Mouse (Mus musculus) kidney, embryonic 16.5 days (tissue): ENCODE data around the gene Ppard. TPM values are rescaled to one million over a fixed set of nuclear protein-coding genes. Genes with fewer than 3 reads are reported as not detected.

Experiments used
- ATAC-seq: fragments of 200-750 bp; cut with Nextera tagmentation; 2 replicates; pipeline ENCODE4 v1.8.0; 2017; ENCODE audit warnings: moderate TSS enrichment; ENCODE audit not compliant: low FRiP score, low TSS enrichment
- H3K27ac ChIP-seq: fragments of 300-500 bp; sonication (generic); 2 replicates; pipeline ENCODE4 v1.5.1; 2014; ENCODE audit warnings: low read length
- H3K27me3 ChIP-seq: fragments of 300-500 bp; sonication (generic); 2 replicates; pipeline ENCODE4 v1.6.1; 2014; ENCODE audit warnings: low read length, control low read depth, mixed read lengths; ENCODE audit not compliant: insufficient read depth
- H3K36me3 ChIP-seq: fragments of 300-500 bp; sonication (generic); 2 replicates; pipeline ENCODE4 v1.6.1; 2014; ENCODE audit warnings: low read length, control low read depth, mixed read lengths; ENCODE audit not compliant: insufficient read depth
- H3K4me1 ChIP-seq: fragments of 300-500 bp; sonication (generic); 2 replicates; pipeline ENCODE4 v1.6.1; 2014; ENCODE audit warnings: low read length, control low read depth, mixed read lengths; ENCODE audit not compliant: insufficient read depth
- H3K4me2 ChIP-seq: fragments of 300-500 bp; sonication (generic); replicated peaks from 2 replicates; pipeline ENCODE4 v1.6.1; 2014; ENCODE audit warnings: low read depth, low read length
- H3K4me3 ChIP-seq: fragments of 300-500 bp; sonication (generic); 2 replicates; pipeline ENCODE4 v1.5.1; 2014; ENCODE audit warnings: mild to moderate bottlenecking, low read length
- H3K9ac ChIP-seq: fragments of 300-500 bp; sonication (generic); replicated peaks from 2 replicates; pipeline ENCODE4 v1.6.1; 2014; ENCODE audit warnings: low read length
- H3K9me3 ChIP-seq: fragments of 300-500 bp; sonication (generic); 2 replicates; pipeline ENCODE4 v1.6.1; 2016; ENCODE audit warnings: low read length, control low read depth
- WGBS: fragments of 180-500 bp; shearing (Covaris S2); extraction: QIAGEN DNeasy Blood & Tissue Kit; methylation state at CpG from one replicate; pipeline ENCODE4 v1.1.7; 2014; 5-methylcytosine and 5-hydroxymethylcytosine counted together
- polyA plus RNA-seq: library from polyadenylated mRNA; unstranded; fragments of >200 nt; fragmentation: Nextera tagmentation; extraction: Ambion mirVana; gene quantifications from 2 replicates; pipeline ENCODE4 v1.2.1, GENCODE M21; 2015

Gene Ppard
- polyA plus RNA-seq, 1 experiment from 2014 or later, result 2.2 TPM

DNA sequence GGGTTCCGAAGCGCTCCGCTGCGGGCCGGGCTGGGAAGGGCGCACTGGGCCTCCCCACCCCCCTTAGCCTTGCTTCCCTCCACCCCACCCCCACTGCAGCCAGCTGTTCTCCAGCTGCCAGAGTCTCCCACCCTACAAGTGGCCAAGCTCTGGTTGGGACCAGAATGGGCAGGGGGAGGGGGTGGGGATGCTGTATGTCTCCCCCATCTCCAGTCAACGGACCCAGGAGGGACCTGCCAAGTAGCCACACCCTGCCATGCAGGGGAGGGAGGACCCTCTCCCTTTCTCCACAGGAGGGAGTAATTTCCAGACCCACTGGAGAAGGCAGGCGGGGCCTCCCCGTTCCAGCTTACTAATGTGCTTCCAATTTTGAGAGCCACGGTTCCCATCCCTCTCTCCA, 113.4 kb downstream of the Ppard start:
- peak overlapping the region; percentile 57 for H3K9ac ChIP-seq
- H3K4me3 ChIP-seq, result peak overlapping the region; percentile 24
- peak overlapping the region; percentile 93 for H3K27ac ChIP-seq
- no peaks in the 10 kb centered on the region; the same call in 1 of the 2 replicates for H3K27me3 ChIP-seq
- no peaks in the 10 kb centered on the region for H3K36me3 ChIP-seq
- H3K9me3 ChIP-seq, result no peaks in the 10 kb centered on the region
- ATAC-seq, result 0 out of 2 replicates have a peak, but pooled peaks have one; percentile 3
- WGBS, result 16% methylated on average over 10 of the region's 10 CpGs
- peak overlapping the region; percentile 44 for H3K4me2 ChIP-seq
- H3K4me1 ChIP-seq, result peaks cover 84% of the 10 kb centered on the region

DNA sequence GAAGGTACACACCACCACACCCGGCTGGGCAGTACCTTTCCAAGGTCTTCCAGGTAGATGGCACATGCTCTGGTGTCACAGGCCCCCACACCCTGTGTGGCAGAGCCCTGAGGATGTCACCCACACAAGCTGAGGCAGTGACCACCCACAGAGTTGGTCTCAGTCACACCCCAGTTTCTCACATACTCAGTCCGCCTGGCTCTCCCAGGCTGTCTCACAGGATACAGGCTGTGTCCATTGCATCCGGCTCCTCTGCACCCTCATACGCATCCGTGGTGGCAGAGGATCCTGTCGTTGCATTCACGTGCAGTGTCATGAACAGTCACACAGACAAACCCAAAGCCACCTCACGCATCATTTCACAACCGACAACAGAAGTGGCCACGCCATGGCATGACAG, 114.8 kb downstream of the Ppard start:
- peaks cover 81% of the 10 kb centered on the region for H3K4me1 ChIP-seq
- H3K36me3 ChIP-seq, result no peaks in the 10 kb centered on the region
- H3K9ac ChIP-seq, result no peak overlapping the region
- no peak for ATAC-seq
- WGBS, result 56% methylated on average over 10 of the region's 10 CpGs
- H3K4me3 ChIP-seq, result no peak overlapping the region
- H3K9me3 ChIP-seq, result no peaks in the 10 kb centered on the region
- peak overlapping the region; percentile 96; the same call in 1 of the 2 replicates for H3K4me2 ChIP-seq
- H3K27me3 ChIP-seq, result no peaks in the 10 kb centered on the region; the same call in 1 of the 2 replicates
- no peak overlapping the region for H3K27ac ChIP-seq

DNA sequence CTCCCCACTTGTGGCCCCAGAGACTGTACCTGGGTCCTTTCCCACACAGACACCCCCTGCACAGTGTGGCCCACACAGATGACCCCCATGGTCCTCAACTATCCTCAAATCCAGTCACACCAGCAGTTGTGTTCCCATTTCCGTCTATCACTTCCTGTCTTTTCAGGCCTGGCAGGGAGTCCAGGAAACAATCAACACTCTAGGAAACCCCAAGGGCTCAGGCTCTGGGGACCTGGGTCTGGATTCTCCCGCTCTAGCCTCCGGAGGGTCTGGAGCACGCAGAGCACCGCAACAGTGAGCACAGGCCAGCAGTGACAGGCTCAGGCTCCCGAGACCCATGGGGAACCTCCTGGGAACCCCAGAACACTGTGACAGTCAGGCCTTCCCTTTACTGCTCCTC, 115.7 kb downstream of the Ppard start:
- Histone ChIP-seq H3K36me3 (no peaks in the 10 kb centered on the region), H3K4me3 (peak overlapping the region; percentile 88), H3K27ac (peak overlapping the region; percentile 43; the same call in 1 of the 2 replicates), H3K4me2 (peak overlapping the region; percentile 96), H3K9ac (peak overlapping the region; percentile 94), H3K4me1 (peaks cover 75% of the 10 kb centered on the region), H3K9me3 (no peaks in the 10 kb centered on the region), H3K27me3 (no peaks in the 10 kb centered on the region; the same call in 1 of the 2 replicates)
- 50% methylated on average over 6 of the region's 6 CpGs for WGBS
- ATAC-seq, result no peak

DNA sequence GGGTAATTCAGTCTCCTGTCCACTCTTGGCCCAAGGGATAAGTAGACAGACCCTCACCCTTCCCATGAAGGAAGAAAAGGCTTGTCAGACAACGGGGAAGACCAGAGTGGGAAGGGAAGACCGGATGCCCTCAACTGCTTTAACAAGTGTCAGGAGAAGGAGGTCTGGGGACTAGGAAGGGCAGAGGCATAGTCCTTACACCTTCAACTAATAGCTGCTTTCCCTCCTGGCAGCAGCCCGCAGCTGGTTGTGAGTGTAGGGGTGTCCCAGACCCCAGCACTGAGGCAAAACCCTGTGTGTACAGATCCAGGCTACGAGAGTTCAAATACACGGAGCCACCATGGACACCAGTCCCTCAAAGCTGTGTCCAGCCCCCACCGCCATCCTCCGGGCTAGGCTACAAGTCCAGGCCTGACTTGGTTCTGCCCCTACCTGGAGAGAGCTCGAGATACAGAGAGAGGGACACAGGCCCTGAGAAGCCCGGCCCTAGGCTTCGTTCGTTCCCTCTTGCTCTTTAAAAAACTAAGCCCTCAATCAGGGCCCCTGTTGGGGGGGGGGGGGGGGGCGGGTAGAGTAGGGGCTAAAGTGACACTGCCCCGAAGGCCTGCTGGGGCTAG, 116.9 kb downstream of the Ppard start:
- no peaks in the 10 kb centered on the region for H3K36me3 ChIP-seq
- H3K27ac ChIP-seq, result peak overlapping the region; percentile 99
- no peaks in the 10 kb centered on the region; the same call in 1 of the 2 replicates for H3K27me3 ChIP-seq
- H3K4me2 ChIP-seq, result peak overlapping the region; percentile 96
- peaks cover 63% of the 10 kb centered on the region for H3K4me1 ChIP-seq
- peak overlapping the region; percentile 88 for H3K4me3 ChIP-seq
- H3K9ac ChIP-seq, result peak overlapping the region; percentile 94
- no peak for ATAC-seq
- 8% methylated on average over 13 of the region's 13 CpGs for WGBS
- no peaks in the 10 kb centered on the region for H3K9me3 ChIP-seq

DNA sequence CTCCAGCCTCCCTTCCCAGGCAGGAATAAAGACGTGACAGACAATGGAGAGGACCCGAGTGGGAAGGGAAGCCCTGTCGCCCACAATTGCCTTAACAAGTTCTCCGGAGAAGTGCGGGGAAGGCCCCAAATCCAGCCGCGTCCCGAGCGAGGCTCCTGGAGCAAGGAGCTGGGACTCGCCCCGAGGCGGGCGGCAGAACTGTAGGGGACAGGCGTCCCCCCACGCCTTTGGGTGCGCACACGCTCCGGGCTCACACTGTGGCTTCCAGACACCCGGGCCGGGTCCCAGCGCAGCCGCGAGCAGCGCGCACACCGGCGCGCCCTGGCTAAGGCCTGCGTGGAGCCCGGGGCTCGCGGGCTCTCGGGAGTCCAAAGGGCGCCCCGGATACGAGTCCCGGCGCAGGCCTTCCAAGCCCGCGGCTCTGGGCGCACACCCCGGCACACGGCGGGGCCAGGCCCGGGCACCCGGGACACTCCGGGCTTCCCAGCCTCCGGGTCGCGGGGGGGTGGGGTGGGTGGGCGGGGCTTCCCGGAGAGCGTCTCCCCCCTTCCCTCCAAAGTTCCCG, 117.5 kb downstream of the Ppard start:
- Histone ChIP-seq H3K36me3 (no peaks in the 10 kb centered on the region), H3K9ac (peak overlapping the region; percentile 94), H3K27me3 (no peaks in the 10 kb centered on the region; the same call in 1 of the 2 replicates), H3K4me3 (peak overlapping the region; percentile 88), H3K9me3 (no peaks in the 10 kb centered on the region), H3K4me1 (peaks cover 57% of the 10 kb centered on the region), H3K27ac (peak overlapping the region; percentile 99), H3K4me2 (peak overlapping the region; percentile 96)
- ATAC-seq, result peak; percentile 49
- WGBS, result 1% methylated on average over 52 of the region's 54 CpGs

DNA sequence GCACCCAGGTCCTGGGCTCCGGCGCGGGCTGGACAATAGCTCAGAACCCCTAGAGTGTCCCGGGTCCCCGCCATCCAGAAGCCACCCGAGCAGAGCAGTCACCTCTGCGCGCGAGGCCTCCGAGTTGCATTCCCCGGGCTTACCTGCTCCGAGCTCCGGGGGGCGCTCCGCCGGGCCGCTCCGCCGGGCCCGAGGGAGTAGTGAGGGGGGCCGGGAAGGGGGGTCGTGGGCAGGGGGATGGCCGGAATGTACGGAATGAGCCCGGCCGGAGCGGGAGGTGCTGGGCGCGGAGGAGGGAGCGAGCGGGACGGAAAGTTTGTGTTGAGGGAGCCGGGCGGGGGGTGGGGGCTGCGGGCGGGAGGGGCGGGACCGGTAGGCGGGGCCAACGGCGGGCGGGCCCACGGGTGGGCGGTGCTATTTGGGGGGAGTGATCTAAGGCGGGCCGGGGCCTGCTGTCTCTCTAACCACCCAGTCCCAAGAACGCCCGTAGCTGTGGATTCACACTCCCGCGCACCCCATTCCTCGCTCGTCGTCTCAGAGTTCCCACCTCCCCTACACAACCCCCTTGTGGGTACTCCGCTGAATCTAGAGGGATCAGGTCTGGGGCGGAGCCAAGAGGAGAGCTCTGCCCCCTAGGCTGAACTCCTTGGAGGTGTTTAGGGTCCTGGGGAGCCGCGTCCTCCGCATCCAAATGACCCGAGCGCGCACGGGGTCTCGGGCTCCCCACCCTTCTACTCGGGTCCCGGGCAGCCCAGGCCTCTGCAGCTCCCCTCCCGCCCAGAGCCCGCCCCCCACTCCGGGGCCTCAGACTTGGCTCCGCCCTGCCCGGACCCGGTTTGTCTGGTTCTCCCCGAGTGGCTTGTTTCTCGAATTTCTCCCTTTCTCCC, 118.2 kb downstream of the Ppard start, which contains the start of gene Tead3:
Tead3 (minus strand) TSS at position 352 of the 887 bp plus-strand sequence.
- no peaks in the 10 kb centered on the region for H3K9me3 ChIP-seq
- WGBS, result 0% methylated on average over 53 of the region's 73 CpGs
- H3K4me1 ChIP-seq, result peaks cover 50% of the 10 kb centered on the region
- peak within 1 kb of the TSS; percentile 99 for H3K27ac ChIP-seq
- H3K4me2 ChIP-seq, result peak within 1 kb of the TSS; percentile 96
- ATAC-seq, result peak; percentile 90
- peak within 1 kb of the TSS; percentile 94 for H3K9ac ChIP-seq
- no peaks in the 10 kb centered on the region; the same call in 1 of the 2 replicates for H3K27me3 ChIP-seq
- no peaks in the 10 kb centered on the region for H3K36me3 ChIP-seq
- H3K4me3 ChIP-seq, result peak within 1 kb of the TSS; percentile 88

Other genes starting within 250 kb of the Ppard start
- gene Tcp11, start 152.1 kb upstream of the Ppard start, polyA plus RNA-seq, result 6.4 and 7.6 TPM in 2 replicates
- 18.6 and 19.9 TPM in 2 replicates for gene Scube3, start 90.6 kb upstream of the Ppard start, polyA plus RNA-seq
- 38.2 and 40.4 TPM in 2 replicates for gene Zfp523, start 55.6 kb upstream of the Ppard start, polyA plus RNA-seq
- gene Def6, start 24.9 kb upstream of the Ppard start, polyA plus RNA-seq, result 7.2 and 7.4 TPM in 2 replicates
- gene Fance, start 80.8 kb downstream of the Ppard start, polyA plus RNA-seq, result 32.3 and 34.0 TPM in 2 replicates
- gene Rpl10a, start 95.8 kb downstream of the Ppard start, polyA plus RNA-seq, result 543 and 653 TPM in 2 replicates
- gene Tead3, start 118.1 kb downstream of the Ppard start, polyA plus RNA-seq, result 10.7 and 11.5 TPM in 2 replicates
- gene Tulp1, start 132.5 kb downstream of the Ppard start, polyA plus RNA-seq, result 6.4 and 8.7 TPM in 2 replicates